Mouse (Mus musculus) liver, adult (tissue): Measurements from ENCODE around the gene Rab6b.

Experiments
- GATA4 ChIP-seq: IDR thresholded peaks from 2 replicates; pipeline ENCODE4 v1.6.1; 2014; ENCODE audit warnings: mild to moderate bottlenecking, low read length; ENCODE audit not compliant: insufficient replicate concordance

Gene Rab6b

DNA sequence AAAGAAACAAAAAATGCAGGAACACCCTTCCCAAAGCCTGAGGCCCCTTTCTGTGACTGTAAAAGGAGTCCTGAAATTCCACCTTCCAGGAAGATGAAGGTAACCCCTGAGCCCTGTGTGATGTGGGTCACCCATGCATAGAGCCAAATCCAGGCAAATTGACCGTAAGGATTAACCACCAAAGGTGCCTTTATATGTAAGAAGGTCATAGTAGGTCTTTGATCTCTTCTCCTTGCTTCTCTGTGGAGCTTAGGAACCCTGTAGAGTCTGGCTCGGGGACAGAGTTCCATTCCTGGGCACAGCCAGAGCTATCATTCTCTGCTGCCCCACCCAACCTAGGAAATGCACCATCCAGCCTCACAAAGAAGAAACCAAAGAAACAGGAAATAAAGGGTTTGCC lies 22.9 kb upstream of the Rab6b start:
- TF ChIP-seq GATA4, result no peak

DNA sequence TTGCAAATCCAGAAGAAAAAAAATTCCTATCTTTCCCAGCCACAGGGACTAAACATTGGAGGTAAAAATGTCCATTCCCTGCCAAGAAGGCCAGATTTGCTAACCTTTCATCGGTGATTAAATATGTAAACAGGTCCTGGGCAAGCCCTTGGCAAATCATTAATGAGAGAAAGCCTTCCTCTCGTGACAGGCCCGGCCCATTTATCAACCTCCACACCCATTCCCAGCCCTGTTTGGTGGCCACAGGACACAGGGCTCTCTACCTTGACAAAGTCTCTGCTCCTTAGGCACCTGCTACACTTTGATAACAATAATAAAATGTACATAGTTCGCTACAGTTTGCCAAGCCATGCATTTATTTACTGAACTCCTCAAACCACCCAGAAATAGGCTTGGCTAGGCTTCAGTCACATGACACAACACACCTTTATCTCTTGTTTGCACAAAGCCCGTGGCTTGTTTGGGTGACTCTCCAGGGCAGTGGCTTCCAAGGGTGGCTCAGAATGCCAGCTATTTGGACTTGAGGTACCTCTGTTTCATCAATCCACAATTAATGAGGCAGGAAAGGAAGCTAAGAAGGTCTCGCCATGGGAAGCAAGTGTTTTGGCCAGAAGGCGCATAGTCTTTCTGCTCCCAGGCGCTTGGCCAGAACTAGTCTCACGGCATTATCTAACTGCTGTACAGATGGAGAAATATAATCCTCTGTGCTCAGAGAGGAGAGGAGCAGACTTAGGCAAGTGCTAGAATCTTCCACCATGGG lies 21.3 kb upstream of the Rab6b start:
- peak; percentile 46; the same call in 1 of the 2 replicates for TF ChIP-seq GATA4

DNA sequence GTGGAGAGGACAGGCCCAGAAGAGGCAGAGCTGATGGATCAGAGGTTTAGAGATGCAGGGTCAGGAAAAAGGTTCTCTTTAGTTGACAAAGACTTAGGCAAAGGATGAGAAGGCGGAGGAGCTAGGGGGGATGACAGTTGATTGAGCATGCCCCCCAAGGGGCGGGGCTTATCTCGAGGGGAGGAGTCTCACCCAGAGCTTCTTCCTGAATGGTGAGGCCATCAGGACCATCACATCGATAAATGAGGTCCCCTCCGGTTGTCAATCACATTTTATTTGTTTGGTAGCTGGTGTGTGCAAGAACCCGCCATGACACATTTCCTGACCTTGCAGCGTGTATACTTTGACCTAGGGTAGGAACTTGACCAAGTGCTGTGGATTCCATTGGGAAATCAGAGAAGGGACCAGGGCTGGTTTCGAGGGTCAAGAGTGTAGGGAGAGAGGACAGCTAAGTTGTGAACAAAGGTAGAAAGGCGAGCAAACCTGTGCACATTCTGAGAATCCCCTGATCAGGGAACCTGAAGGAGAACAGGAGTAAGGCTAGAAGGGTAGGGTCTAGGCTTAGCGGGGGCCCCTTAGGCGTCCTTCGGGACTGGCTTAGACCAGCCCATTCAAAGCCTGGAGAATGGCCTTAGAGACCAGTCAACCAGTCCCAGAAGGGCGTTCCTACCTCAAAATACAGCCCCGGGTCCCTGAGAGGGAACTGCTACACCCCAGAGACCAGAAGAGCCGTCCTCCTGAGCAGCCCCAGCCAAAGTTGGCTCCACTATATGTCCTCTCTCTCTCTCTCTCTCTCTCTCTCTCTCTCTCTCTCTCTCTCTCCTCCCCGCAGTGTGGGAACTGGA lies 20.3 kb upstream of the Rab6b start:
- no peak for TF ChIP-seq GATA4

DNA sequence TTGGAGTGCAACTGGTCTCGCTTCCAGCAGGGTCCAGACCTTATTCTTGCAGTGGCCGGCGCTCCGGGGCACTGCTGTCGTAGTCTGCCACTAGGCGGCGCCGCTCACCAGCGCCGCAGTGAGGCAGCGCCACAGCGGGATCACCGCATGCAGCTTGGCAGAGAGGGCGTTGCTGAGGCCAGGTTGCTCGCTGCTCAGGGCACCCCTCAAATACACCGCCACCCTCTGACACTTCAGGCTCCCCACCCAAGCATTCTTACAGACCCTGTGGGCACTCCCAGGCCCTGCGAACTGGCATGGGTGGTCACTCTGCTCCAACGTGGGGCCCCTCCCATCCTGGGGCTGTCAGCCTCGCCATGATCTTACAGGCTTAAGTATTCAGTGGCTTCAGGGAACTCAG lies 19.3 kb upstream of the Rab6b start:
- no peak for TF ChIP-seq GATA4

DNA sequence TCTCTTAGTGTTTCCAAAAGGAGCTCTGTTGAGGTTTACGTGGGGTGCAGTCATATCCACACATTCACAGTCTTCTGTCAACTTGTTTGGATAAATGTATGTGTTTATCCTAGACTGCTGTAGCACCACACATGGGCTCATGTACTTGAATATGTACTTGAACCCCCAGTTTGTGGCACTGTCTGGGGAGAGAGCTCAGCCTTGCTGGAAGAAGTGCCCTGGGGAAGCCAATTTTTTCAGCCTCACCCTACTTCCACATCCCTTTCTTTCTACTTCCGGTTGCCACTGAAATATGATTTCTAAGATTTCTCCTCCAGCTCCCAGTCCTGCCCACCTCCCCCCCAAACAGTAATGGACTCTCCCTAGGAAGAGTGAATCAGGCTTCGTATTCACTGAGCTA lies 17.9 kb upstream of the Rab6b start:
- no peak for TF ChIP-seq GATA4

DNA sequence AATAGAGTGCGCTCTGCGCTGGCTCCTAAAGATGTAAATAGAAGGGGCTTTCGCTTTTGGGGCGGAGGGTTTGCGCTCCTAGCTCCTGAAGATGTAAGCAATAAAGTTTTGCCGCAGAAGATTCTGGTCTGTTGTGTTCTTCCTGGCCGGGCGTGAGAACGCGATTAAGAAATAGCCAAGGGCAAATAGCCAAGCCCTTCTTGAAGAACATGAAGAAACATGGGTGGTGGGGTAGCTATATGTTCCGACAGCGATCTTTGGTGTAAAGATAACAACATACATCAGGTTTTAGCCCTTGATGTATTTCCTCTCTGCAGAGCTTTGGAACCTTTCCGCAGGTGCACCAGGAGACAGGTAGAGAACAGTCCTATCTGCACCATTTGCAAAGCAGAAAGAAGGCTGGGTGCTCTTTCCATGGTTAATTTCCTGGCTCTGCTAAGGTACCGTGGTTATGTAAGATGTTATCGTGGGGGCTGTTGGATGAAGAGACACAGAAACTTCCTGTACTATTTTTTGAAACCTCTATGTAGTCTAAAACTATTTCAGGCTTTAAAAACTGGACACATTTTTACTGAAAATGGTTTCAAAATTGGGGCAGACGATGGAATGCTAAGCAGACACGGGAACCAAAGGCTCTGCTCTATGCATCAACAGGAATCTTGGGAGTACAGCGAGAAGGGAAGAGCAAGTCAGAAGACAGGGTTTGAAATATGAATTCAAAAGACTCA lies 2.5 kb upstream of the Rab6b start:
- TF ChIP-seq GATA4, result no peak

DNA sequence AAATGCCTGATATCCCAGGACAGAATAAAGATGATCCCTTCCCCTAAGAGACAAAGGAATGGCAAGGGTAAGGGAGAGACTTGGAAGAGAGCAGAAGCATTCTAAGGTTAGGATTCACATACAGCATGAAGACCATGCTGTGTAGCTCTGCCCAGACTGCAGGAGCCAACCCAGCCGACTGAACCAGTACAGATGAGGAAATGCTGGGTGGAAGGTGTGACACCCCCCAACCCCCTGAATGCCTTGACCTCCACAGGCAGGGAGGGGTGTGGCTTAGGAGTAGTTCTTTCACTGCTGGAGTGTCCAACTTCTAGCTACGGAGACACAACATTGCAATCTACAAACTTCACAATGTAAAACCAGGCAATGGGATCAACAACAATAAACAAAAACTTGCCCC lies 1.7 kb upstream of the Rab6b start:
- no peak for TF ChIP-seq GATA4

DNA sequence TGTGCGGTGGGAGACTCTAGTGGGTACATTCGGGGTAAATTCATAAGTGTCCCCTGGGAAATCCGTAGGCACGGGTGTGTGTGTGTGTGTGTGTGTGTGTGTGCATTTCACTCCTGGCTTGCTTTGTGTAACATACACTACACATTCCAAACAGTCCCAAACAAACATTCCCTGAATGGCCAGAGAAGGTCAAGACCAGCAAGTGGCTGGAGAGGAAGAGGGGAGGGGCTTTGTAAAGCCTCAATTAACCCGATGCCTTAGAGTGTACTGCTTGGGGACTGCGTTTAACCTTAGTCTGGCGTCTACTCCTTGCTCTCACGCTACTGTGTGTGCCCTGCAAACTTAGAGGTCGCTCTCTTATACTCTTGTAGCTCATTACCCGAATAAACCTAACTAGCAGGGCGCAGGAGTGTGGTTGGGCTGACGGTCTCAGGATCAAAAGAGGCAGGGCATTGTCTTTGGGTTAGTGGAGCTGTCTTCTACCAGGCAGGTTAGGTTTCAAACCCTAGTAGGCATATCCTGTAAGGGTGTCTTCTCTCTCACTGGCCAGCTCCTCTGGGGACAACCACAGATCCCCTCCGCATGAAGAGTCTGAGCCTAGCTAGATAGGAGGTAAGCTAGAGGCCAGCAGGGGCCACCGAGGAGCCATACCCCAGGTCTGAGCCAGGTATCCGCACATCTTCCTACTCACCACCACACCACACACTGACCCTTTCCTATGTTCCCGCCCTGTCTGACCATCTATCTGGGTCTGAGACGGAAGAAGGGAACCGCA lies 673 bp upstream of the Rab6b start:
- TF ChIP-seq GATA4, result no peak

DNA sequence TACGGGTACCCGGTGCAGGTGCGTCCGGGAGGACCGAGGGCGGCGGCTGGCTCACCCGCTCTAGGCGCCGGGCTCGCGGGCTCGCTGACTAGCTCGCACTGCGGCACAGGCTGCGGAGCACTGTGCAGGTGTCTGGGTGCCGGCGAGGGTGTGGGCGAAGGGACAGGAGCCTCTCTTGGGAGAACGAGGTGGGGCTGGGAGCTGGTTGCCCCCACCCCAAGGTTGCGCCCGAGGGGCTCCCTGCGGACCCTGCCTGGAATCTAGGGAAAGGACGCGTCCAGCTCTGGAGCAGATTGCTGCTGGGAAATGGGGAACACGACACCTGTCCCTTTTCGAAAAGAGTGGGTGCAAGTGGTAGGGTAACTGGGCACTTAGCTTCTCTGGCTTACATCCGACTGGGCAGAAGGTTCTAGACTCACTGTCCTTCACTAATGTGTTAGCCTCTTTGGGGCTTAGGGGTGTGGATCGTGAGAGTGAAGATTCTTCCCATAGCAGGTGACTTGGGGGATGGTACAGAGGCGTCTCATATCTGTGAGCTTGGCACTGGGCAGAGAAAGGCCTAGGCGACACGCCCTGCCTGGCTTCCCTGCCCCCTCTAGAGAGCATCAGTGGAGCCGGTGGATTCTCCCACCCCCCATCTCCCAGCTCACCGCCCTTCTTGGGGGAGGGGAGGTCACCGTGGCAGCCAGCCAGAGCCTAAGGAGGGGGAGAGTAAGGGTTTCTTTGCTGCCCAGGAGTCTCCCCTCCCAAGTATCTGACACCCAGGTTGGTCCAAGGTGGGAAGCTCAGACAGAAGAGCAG lies 1.1 kb downstream of the Rab6b start:
- TF ChIP-seq GATA4, result no peak

DNA sequence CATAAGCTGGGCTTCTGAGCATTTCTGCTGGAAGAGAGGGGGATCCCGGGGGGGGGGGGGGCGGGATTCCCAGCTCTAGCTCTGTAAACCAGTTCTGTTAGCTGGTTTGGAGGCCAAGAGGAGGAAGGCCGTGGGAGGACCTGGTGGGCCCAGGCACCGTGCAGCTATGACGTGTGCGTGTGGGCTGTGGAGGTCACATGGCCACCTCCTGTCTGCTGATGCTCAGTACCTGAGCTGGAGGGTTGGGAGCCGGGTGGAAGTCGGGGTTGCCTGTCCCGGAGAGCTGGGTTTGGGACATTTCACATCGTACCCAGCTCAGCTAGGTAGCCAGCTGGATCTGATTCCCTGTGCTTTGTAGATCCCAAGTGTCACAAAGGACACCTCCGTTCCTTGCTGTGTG lies 1.8 kb downstream of the Rab6b start:
- no peak for TF ChIP-seq GATA4

DNA sequence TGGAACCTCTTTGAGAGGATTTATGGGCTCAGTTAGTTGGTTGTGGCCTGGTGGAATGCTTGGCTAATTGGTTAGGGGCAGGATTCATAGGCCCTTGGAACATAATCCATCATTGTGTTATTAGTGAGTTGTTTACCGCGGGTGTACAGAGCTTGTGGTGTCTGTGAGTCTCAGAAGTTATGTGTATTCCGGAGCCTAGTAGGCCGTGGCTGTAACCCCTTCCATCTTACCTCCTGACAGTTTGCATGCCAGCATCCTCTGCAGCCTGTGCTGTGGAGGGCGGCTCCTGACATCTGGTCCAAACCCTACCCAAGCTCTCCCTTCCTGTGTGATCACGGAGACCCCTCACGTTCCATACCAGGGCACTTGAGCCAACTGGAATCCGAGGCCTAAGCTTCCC lies 2.7 kb downstream of the Rab6b start:
- no peak for TF ChIP-seq GATA4

DNA sequence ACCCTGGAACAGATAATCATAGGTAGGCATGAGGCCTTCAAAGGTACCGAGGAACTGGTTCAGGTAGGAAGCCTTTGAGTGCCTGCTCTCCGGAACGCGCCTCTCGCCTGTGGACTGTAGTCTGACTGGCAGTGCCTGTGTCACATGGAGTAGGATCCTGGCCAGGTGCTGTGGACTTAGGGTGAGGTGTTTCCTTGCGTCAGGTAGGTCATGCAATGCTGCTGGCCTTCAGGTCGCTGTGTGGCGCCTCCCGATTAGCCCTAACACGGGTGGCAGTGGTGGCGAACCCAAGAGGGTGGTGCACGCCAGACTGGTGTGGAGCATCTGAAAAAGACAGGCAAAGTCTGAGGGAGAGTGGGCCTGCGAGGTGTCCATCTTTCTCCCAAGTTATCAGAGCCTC lies 3.3 kb downstream of the Rab6b start:
- TF ChIP-seq GATA4, result no peak

DNA sequence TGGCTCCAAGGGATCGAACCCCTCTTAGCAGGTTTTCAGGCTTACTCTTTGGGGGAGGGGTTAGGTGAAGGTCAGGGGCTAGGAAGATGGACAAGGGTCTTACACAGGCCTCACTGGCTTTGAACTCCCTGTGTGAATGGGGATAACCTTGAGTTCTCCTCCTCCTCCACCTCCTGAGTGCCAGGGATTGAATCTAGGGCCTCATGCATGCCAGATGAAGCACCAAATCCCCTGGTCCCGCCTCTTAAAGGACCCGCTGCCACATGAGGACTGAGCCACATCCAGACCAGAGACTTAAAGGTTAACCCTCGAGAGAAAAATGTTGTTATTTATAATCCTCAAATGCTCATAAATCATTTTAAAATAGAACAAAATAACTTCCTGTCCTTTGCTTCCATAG lies 5.4 kb downstream of the Rab6b start:
- TF ChIP-seq GATA4, result no peak

DNA sequence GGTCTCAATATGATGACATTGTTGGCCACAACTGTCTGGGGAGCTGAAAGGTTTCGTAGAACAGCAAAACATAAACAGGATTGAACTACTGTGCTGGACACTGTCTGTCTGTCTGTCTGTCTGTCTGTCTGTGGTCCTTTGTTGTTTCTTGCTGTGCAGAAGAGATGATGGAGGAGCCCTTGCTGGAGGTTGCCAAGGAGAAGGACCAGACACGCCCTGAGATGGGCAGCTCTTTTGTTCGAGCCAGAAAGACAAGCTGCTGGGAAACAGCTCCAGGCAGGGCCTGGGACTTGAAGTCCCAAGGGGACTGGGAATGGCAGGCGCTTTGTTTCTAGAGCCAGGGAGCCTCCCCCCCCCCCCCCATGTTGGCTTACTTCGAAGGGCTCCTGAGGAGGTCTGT lies 5.9 kb downstream of the Rab6b start:
- TF ChIP-seq GATA4, result no peak
